Mouse (Mus musculus): ENCODE measurements at regions not wholly inside any gene's neighbourhood (a gene's known extent, or its start where the extent isn't known, plus 50 kb on each side); places are given as distances from the start of the nearest gene placed in this dataset.

DNA sequence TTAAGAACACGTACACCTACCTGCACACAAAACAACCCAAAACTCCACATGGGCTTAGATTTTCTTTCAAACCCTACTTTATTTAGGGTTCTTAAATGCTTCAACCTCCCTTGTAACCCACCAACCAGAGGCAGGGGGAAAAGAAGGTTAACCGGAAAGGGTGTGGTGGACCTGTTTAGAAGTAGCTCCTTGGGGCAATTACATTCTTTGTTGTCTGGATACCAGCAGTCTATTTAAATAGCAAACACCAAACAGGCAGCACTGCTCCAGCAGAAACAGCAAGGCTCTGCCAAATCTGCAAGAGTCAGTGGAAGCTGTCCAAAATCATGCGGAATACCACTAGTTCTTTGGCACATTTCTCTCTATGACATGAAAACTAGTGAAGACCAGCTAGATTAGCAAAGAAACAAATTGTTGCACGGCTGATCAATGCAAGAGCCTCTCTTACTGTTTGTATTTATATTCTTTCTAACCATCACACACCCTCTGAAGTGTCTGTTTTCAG, 490.3 kb downstream of the Rapgef2 start:
- H3K27me3 ChIP-seq (ENCODE audit: control insufficient read depth, insufficient read depth, low read length) = no peaks in the 10 kb centered on the region
- no peaks in the 10 kb centered on the region for H3K9me3 ChIP-seq (ENCODE audit: control insufficient read depth, low read length)
- no peak overlapping the region for H3K4me3 ChIP-seq (ENCODE audit: low read depth, low read length)
- 87% methylated on average over 4 of the region's 4 CpGs for WGBS
- no peak overlapping the region for H3K4me2 ChIP-seq (ENCODE audit: low read depth, severe bottlenecking)
- no peak overlapping the region for H3K27ac ChIP-seq (replicated peaks; ENCODE audit: low read depth, low read length)
- ATAC-seq (ENCODE audit: insufficient number of reproducible peaks, low FRiP score, low TSS enrichment, low read depth) (no peak), DNase-seq (ENCODE audit: low spot score) (no peak)
- no peak overlapping the region for H3K9ac ChIP-seq (ENCODE audit: low read length)
- H3K36me3 ChIP-seq (ENCODE audit: control insufficient read depth, insufficient read depth, low read length) = no peaks in the 10 kb centered on the region
- H3K4me1 ChIP-seq (ENCODE audit: control insufficient read depth, insufficient read depth, low read length) = no peaks in the 10 kb centered on the region

DNA sequence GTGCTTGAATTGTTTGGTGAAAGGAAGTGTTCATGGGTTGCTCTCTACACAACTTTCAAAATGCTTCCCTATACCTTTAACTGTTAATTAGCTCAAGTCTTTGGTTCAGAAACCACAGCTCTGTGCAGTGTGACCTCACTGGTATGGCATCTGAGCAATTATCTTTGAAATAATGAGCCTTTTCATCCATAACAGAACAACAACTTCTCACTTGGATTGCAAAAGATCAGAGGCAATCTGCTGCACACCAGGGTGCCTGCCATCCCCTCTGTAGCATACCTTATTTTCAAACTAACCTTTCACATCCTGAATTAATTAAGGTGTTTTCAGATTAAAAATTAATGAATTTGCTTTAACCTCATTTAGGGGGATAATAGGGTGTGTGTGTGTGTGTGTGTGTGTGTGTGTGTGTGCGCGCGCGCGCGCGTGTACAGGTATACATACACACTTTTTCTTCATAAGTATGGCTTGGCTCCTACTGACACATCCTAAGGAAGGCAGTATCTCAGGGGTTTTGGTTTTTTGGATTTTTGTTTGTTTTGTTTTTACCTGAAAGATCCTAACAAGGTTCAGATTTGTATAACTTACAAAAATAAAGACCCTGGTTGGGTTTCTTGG, 493.8 kb downstream of the Rapgef2 start:
- no peak for ATAC-seq (ENCODE audit: insufficient number of reproducible peaks, low FRiP score, low TSS enrichment, low read depth)
- H3K27ac ChIP-seq (replicated peaks; ENCODE audit: low read depth, low read length) = no peak overlapping the region
- H3K27me3 ChIP-seq (ENCODE audit: control insufficient read depth, insufficient read depth, low read length) = no peaks in the 10 kb centered on the region
- 97% methylated on average over 7 of the region's 7 CpGs for WGBS
- no peak overlapping the region for H3K4me3 ChIP-seq (ENCODE audit: low read depth, low read length)
- H3K9me3 ChIP-seq (ENCODE audit: control insufficient read depth, low read length) = no peaks in the 10 kb centered on the region
- no peak overlapping the region for H3K4me2 ChIP-seq (ENCODE audit: low read depth, severe bottlenecking)
- no peak for DNase-seq (ENCODE audit: low spot score)
- H3K9ac ChIP-seq (ENCODE audit: low read length) = no peak overlapping the region
- H3K4me1 ChIP-seq (ENCODE audit: control insufficient read depth, insufficient read depth, low read length) = no peaks in the 10 kb centered on the region
- H3K36me3 ChIP-seq (ENCODE audit: control insufficient read depth, insufficient read depth, low read length) = no peaks in the 10 kb centered on the region

DNA sequence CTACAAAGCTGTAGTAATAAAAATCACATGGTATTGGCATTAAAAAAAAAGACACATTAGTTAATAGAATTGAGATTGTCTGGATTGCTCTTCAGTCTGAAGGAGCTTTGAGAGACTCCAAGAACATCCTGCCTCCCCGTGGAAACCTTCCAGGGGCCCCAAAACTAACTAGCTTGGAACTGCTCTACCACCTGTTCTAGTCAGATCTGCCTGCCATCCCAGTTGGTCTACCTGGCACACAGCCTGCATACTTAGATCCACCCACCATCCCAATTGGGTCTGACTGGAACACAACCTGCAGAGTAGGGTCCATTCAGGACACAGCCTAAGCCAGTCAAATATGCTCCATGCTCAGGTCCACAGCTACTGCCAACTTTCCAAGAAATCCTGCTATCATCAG, 503.6 kb downstream of the Rapgef2 start:
- Histone ChIP-seq H3K27me3 (ENCODE audit: control insufficient read depth, insufficient read depth, low read length) (no peaks in the 10 kb centered on the region), H3K9me3 (ENCODE audit: control insufficient read depth, low read length) (no peaks in the 10 kb centered on the region), H3K4me1 (ENCODE audit: control insufficient read depth, insufficient read depth, low read length) (no peaks in the 10 kb centered on the region), H3K4me2 (ENCODE audit: low read depth, severe bottlenecking) (no peak overlapping the region), H3K27ac (replicated peaks; ENCODE audit: low read depth, low read length) (no peak overlapping the region), H3K4me3 (ENCODE audit: low read depth, low read length) (no peak overlapping the region), H3K36me3 (ENCODE audit: control insufficient read depth, insufficient read depth, low read length) (no peaks in the 10 kb centered on the region), H3K9ac (ENCODE audit: low read length) (no peak overlapping the region)
- DNase-seq (ENCODE audit: low spot score) = no peak
- no peak for ATAC-seq (ENCODE audit: insufficient number of reproducible peaks, low FRiP score, low TSS enrichment, low read depth)
- 83% methylated on average over 1 of the region's 1 CpGs for WGBS

DNA sequence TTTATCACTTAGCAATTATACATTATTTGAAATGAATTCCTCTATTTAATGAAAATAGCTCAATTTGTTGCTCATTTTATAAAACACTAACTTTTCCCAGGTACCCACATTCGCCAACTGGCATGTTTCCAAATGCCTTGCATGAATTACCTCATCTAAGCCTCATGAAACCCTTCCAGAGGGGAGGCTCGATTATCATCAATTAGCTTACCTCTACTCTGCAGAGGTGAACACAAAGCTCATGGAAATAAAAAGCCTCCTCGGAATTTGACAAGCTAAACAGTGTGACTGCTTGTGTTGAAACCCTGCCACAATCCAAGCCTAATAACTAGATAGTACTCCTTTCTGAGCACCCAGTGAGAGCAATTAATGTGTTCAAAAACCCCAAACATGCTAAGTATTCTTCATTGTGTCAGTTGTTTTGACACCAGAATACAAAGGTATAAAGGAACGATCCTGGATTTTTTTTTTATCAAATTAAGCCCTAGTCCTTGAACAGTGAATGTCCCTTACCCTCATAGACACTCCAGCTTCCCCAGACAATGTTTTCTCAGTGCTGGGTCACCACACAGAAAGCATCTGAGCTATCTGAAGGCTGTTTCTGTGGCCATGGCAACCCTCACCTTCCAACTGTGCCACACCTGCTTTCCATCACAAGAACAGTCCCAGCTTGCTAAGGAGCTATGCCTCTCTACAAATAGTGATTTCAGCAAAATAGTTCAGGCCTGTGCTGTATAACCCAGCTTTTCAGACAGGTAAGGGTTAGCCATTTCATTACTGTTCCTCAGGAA, 530.4 kb downstream of the Rapgef2 start:
- Histone ChIP-seq H3K9me3 (ENCODE audit: control insufficient read depth, low read length) (no peaks in the 10 kb centered on the region), H3K27me3 (ENCODE audit: control insufficient read depth, insufficient read depth, low read length) (no peaks in the 10 kb centered on the region), H3K4me1 (ENCODE audit: control insufficient read depth, insufficient read depth, low read length) (no peaks in the 10 kb centered on the region), H3K36me3 (ENCODE audit: control insufficient read depth, insufficient read depth, low read length) (no peaks in the 10 kb centered on the region), H3K4me3 (ENCODE audit: low read depth, low read length) (no peak overlapping the region), H3K27ac (replicated peaks; ENCODE audit: low read depth, low read length) (no peak overlapping the region), H3K9ac (ENCODE audit: low read length) (no peak overlapping the region), H3K4me2 (ENCODE audit: low read depth, severe bottlenecking) (no peak overlapping the region)
- DNase-seq (ENCODE audit: low spot score) (no peak), ATAC-seq (ENCODE audit: insufficient number of reproducible peaks, low FRiP score, low TSS enrichment, low read depth) (no peak)
- 73% methylated on average over 4 of the region's 4 CpGs for WGBS

DNA sequence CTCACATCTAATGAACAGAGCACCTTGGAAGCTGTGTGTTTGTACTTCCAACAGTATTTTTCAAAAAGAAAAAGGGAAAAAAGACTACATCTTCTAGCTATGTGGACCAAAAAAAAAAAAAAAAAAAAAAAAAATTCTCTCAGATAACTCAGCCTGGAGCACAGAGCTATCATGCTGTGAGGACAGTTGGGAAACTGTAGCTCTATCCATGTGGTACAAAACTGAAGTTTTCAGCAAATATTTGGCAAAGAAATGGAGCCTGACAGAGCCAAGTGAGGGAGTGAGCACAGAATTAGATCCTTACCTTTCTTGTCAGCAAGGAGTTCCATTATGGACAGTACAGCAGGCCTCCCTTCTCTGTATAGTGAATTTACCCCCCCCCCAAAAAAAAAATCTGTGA, 550.2 kb downstream of the Rapgef2 start:
- Histone ChIP-seq H3K27ac (replicated peaks; ENCODE audit: low read depth, low read length) (no peak overlapping the region), H3K36me3 (ENCODE audit: control insufficient read depth, insufficient read depth, low read length) (no peaks in the 10 kb centered on the region), H3K4me2 (ENCODE audit: low read depth, severe bottlenecking) (no peak overlapping the region), H3K4me3 (ENCODE audit: low read depth, low read length) (no peak overlapping the region), H3K4me1 (ENCODE audit: control insufficient read depth, insufficient read depth, low read length) (no peaks in the 10 kb centered on the region), H3K9me3 (ENCODE audit: control insufficient read depth, low read length) (no peaks in the 10 kb centered on the region), H3K9ac (ENCODE audit: low read length) (no peak overlapping the region), H3K27me3 (ENCODE audit: control insufficient read depth, insufficient read depth, low read length) (no peaks in the 10 kb centered on the region)
- ATAC-seq (ENCODE audit: insufficient number of reproducible peaks, low FRiP score, low TSS enrichment, low read depth) (no peak), DNase-seq (ENCODE audit: low spot score) (no peak)

DNA sequence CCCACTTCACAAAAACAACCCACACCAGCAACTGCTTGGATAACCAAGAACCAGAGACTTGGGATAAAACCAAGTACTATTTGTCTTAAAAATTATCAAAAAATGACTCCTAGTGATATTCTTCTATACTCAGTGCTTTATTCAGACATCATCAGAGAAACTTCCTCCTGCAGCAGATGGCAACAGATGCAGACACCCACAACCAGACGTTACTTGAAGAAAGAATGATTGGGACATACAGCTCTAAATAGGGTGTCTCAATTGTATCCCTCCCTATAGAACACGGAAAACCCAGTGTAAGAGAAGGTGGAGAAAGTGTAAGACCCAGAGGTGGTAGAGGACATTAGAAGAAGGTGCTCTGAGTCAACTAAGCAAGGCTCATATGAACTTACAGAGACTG, 569.6 kb downstream of the Rapgef2 start:
- no peak overlapping the region for H3K9ac ChIP-seq (ENCODE audit: low read length)
- no peaks in the 10 kb centered on the region for H3K27me3 ChIP-seq (ENCODE audit: control insufficient read depth, insufficient read depth, low read length)
- 86% methylated on average over 2 of the region's 2 CpGs for WGBS
- no peak overlapping the region for H3K4me3 ChIP-seq (ENCODE audit: low read depth, low read length)
- H3K9me3 ChIP-seq (ENCODE audit: control insufficient read depth, low read length) = no peaks in the 10 kb centered on the region
- no peak overlapping the region for H3K27ac ChIP-seq (replicated peaks; ENCODE audit: low read depth, low read length)
- H3K36me3 ChIP-seq (ENCODE audit: control insufficient read depth, insufficient read depth, low read length) = no peaks in the 10 kb centered on the region
- no peak for ATAC-seq (ENCODE audit: insufficient number of reproducible peaks, low FRiP score, low TSS enrichment, low read depth)
- no peak overlapping the region for H3K4me2 ChIP-seq (ENCODE audit: low read depth, severe bottlenecking)
- no peak for DNase-seq (ENCODE audit: low spot score)
- no peaks in the 10 kb centered on the region for H3K4me1 ChIP-seq (ENCODE audit: control insufficient read depth, insufficient read depth, low read length)

DNA sequence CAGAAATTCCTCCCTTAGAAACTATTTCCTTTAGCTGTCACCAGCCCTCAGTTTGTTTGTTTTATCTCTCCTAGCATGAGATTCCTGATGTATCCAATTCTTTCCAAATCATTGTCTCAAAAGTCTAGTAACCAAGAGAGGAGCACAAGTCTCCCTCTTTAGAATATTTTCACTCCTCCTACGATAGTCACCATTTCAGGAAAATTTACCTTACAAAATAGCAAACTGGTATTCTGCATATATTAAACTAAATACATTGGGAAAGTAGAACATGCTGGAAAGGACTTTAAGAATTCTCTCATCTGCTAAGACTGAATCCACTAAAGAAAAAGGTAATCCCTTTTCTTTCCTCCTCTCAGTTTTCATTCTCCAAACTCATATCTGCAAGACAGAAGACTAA, 578.6 kb downstream of the Rapgef2 start:
- H3K9ac ChIP-seq (ENCODE audit: low read length) = no peak overlapping the region
- H3K27ac ChIP-seq (replicated peaks; ENCODE audit: low read depth, low read length) = no peak overlapping the region
- H3K4me2 ChIP-seq (ENCODE audit: low read depth, severe bottlenecking) = no peak overlapping the region
- H3K9me3 ChIP-seq (ENCODE audit: control insufficient read depth, low read length) = no peaks in the 10 kb centered on the region
- 93% methylated on average over 1 of the region's 1 CpGs for WGBS
- no peaks in the 10 kb centered on the region for H3K4me1 ChIP-seq (ENCODE audit: control insufficient read depth, insufficient read depth, low read length)
- no peaks in the 10 kb centered on the region for H3K27me3 ChIP-seq (ENCODE audit: control insufficient read depth, insufficient read depth, low read length)
- no peaks in the 10 kb centered on the region for H3K36me3 ChIP-seq (ENCODE audit: control insufficient read depth, insufficient read depth, low read length)
- H3K4me3 ChIP-seq (ENCODE audit: low read depth, low read length) = no peak overlapping the region
- ATAC-seq (ENCODE audit: insufficient number of reproducible peaks, low FRiP score, low TSS enrichment, low read depth) (no peak), DNase-seq (ENCODE audit: low spot score) (no peak)

DNA sequence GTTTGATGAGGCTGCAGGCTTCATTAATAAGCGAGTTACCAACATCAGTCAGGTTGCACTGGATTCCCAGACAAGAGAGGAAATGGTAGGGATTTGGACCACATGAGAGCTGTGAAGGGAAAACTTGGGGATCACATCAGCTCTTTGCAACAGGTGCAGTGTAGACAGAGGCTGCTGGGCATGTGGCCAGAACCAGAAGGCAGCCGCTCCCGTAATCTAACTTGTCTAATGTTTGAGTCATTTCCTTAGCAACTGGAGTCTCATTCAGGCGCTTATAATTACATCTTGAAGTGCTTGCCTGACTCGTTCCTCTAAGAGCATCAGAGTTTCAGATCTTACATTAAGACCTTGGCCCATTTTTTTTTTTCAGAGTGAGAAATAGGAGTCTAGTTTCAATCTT, 587.4 kb downstream of the Rapgef2 start:
- no peak overlapping the region for H3K4me3 ChIP-seq (ENCODE audit: low read depth, low read length)
- no peak overlapping the region for H3K4me2 ChIP-seq (ENCODE audit: low read depth, severe bottlenecking)
- no peak overlapping the region for H3K27ac ChIP-seq (replicated peaks; ENCODE audit: low read depth, low read length)
- 69% methylated on average over 5 of the region's 5 CpGs for WGBS
- no peaks in the 10 kb centered on the region for H3K27me3 ChIP-seq (ENCODE audit: control insufficient read depth, insufficient read depth, low read length)
- no peaks in the 10 kb centered on the region for H3K36me3 ChIP-seq (ENCODE audit: control insufficient read depth, insufficient read depth, low read length)
- H3K4me1 ChIP-seq (ENCODE audit: control insufficient read depth, insufficient read depth, low read length) = no peaks in the 10 kb centered on the region
- ATAC-seq (ENCODE audit: insufficient number of reproducible peaks, low FRiP score, low TSS enrichment, low read depth) = no peak
- H3K9me3 ChIP-seq (ENCODE audit: control insufficient read depth, low read length) = no peaks in the 10 kb centered on the region
- H3K9ac ChIP-seq (ENCODE audit: low read length) = no peak overlapping the region
- no peak for DNase-seq (ENCODE audit: low spot score)
